Mouse (Mus musculus): ENCODE measurements at regions not wholly inside any gene's neighbourhood (a gene's known extent, or its start where the extent isn't known, plus 50 kb on each side); places are given as distances from the start of the nearest gene placed in this dataset.
A peak's percentile ranks its signal among the peaks of the same experiment; 100 is the strongest.

GRCm38 (mm10) chr4:37445268-37445667 lies 493.7 kb upstream of the Lingo2 start:
- peak; percentile 8 for DNase-seq

GRCm38 (mm10) chr4:37412755-37413154 lies 461.2 kb upstream of the Lingo2 start:
- DNase-seq, result no peak

GRCm38 (mm10) chr4:37388118-37388517 lies 436.6 kb upstream of the Lingo2 start:
- DNase-seq, result no peak

DNA sequence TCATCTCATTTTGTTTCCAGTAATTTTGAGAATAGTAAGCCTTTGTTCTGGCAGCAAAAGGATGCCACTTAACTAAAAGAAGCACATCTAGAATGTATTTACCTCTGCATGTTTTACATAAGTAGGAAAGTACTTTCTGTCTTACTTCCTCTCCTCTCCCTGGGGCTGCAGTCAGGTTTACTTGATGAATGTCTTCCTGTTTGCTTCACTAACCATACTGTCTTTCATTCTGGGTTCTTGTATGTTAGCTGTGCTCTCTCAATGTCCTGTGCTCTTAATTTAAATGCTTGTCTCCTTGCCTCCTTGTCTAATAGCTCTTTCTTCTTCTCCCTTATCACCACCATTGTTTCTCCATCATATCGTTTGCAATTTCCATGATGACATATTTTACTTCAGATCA lies 435.3 kb upstream of the Lingo2 start:
- no peak for DNase-seq

GRCm38 (mm10) chr4:37364209-37364608 lies 412.7 kb upstream of the Lingo2 start:
- no peak for DNase-seq

DNA sequence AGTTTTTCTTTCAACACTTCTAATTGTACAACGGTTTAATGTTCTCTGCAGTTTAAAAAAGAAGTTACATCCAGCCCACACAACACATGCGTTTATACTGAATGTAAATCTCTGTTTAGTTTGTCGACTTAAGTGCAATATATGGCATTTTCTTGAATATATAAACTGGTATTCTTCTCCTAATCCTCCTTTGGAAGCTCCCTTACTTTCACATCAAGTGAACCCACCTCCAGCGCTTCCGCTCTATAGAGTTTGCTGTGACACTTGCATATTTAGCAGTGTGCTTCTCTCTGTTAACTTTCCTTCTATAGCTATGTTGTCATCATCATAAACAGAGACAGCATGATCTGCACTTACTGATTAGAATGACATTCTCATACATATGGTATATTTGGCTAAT lies 409.7 kb upstream of the Lingo2 start:
- DNase-seq, result no peak

GRCm38 (mm10) chr4:37338376-37338775 lies 386.8 kb upstream of the Lingo2 start:
- no peak for DNase-seq

Data from embryo, embryonic 11 days (tissue).